Mouse (Mus musculus) spleen, adult 10 weeks (tissue): Measurements from ENCODE around the gene Spin2e. TPM values are rescaled to one million over a fixed set of nuclear protein-coding genes. Genes with fewer than 3 reads are reported as not detected.

Experiments used
- polyA plus RNA-seq: library from polyadenylated mRNA; stranded (reverse); fragments of 350-450 nt; fragmentation: Illumina TruSeq; extraction: RNeasy Lipid Tissue Mini Kit (QIAGEN cat#74804); gene quantifications from one replicate; pipeline ENCODE4 v1.2.3, GENCODE M21; 2015; ENCODE audit warnings: low replicate concordance; ENCODE audit not compliant: insufficient read depth

Spin2e gene
- polyA plus RNA-seq, result not detected

GRCm38 (mm10) chrX:31618820-31619219 is at the start of gene Spin2e:
Gene Spin2e, minus strand, starts transcription at chrX:31618920.

GRCm38 (mm10) chrX:31574183-31574582 is 44.5 kb downstream of the Spin2e start, which contains the start of gene Gm21883:
Gene Gm21883, minus strand, starts transcription at chrX:31574283.

Other genes starting within 250 kb of the Spin2e start
- not detected for gene Btbd35f19, start 235.0 kb downstream of the Spin2e start, polyA plus RNA-seq
- gene Gm21883, start 44.6 kb downstream of the Spin2e start, polyA plus RNA-seq, result not detected
- gene Btbd35f25, start 98.2 kb upstream of the Spin2e start, polyA plus RNA-seq, result not detected